Mouse (Mus musculus) stomach, postnatal 0 days (tissue): Measurements from ENCODE around the gene Sf3a2.

Source experiments
- CTCF ChIP-seq: IDR thresholded peaks from 2 replicates; pipeline ENCODE4 v1.5.1; 2016; ENCODE audit warnings: antibody characterized with exemption, low read depth, mild to moderate bottlenecking, moderate library complexity
- EP300 ChIP-seq: optimal IDR thresholded peaks from 2 replicates; pipeline ENCODE3; 2016; ENCODE audit warnings: antibody characterized with exemption

DNA sequence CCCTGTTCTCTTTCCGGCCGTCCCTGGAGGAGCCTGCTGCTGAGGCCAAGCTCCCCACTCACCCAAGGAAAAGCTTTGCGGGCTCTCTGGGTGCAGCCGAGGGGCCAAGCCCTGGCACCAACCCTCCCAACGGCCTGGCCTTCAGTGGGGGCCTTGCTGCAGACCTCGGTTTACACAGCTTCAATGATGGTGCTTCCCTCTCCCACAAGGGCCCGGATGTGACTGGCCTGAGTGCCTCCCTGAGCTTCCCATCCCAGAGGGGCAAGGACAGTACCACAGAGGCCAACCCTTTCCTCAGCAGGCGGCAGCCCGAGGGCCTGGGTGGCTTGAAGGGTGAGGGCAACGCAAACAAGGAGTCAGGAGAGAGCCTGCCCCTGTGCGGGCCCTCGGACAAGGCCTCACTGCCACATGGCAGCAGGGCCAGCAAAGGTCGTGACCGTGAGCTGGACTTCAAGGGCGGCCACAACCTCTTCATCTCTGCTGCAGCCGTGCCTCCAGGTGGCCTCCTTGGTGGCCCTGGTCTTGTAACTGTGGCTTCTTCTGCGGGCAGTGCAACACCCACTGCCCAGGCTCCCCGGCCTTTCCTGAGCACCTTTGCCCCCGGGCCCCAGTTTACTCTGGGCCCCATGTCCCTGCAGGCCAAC lies 7.1 kb upstream of the Sf3a2 start:
- TF ChIP-seq CTCF (no peak), EP300 (no peak)
